Mouse (Mus musculus) erythroblast, embryonic 14.5 days (primary cell): ENCODE data around the gene Oosp2. TPM values are rescaled to one million over a fixed set of nuclear protein-coding genes. Genes with fewer than 3 reads are reported as not detected.

Experiments
- H3K27me3 ChIP-seq: 2 replicates; pipeline ENCODE4 v1.6.1; 2012; ENCODE audit warnings: inconsistent platforms; ENCODE audit not compliant: control insufficient read depth
- H3K36me3 ChIP-seq: 2 replicates; pipeline ENCODE4 v1.6.1; 2012; ENCODE audit warnings: mild to moderate bottlenecking, inconsistent platforms; ENCODE audit not compliant: control insufficient read depth
- H3K4me1 ChIP-seq: 2 replicates; pipeline ENCODE4 v1.6.1; 2012; ENCODE audit warnings: inconsistent platforms; ENCODE audit not compliant: control insufficient read depth
- H3K4me3 ChIP-seq: replicated peaks from 2 replicates; pipeline ENCODE3; 2012; ENCODE audit warnings: moderate library complexity, mild to moderate bottlenecking, inconsistent platforms
- H3K9me3 ChIP-seq: 2 replicates; pipeline ENCODE4 v1.6.1; 2012; ENCODE audit warnings: low read length, inconsistent platforms, mixed read lengths; ENCODE audit not compliant: control insufficient read depth
- GATA1 ChIP-seq: IDR thresholded peaks from 2 replicates; pipeline ENCODE4 v1.6.1; 2012; ENCODE audit warnings: low read length, inconsistent platforms, mixed read lengths
- TAL1 ChIP-seq: IDR thresholded peaks from 3 replicates; pipeline ENCODE4 v1.6.1; 2012; ENCODE audit warnings: low read length, inconsistent platforms, mixed read lengths
- polyA plus RNA-seq: library from polyadenylated mRNA; stranded (reverse); fragments of >175 nt; gene quantifications from 2 replicates; pipeline ENCODE4 v1.2.3, GENCODE M21; 2012

The Oosp2 gene
- polyA plus RNA-seq, 1 experiment: not detected

GRCm38 (mm10) chr19:11639038-11639437, 21.3 kb downstream of the Oosp2 start:
- TF ChIP-seq GATA1: no peak
- TF ChIP-seq TAL1: no peak
- Histone ChIP-seq H3K27me3 (no peaks in the 10 kb centered on the region), H3K9me3 (no peaks in the 10 kb centered on the region), H3K4me3 (no peak overlapping the region), H3K4me1 (no peaks in the 10 kb centered on the region), H3K36me3 (no peaks in the 10 kb centered on the region)

- Histone ChIP-seq H3K27me3 (no peaks in the 10 kb centered on the region), H3K36me3 (no peaks in the 10 kb centered on the region), H3K4me3 (no peak overlapping the region), H3K4me1 (no peaks in the 10 kb centered on the region), H3K9me3 (no peaks in the 10 kb centered on the region)
- TF ChIP-seq GATA1: no peak
- no peak for TF ChIP-seq TAL1
These were observed 24.8 kb downstream of the Oosp2 start for GRCm38 (mm10) chr19:11635572-11635971.

- H3K4me3 ChIP-seq: no peak overlapping the region
- TF ChIP-seq TAL1 (no peak), GATA1 (no peak)
These were observed 26.0 kb downstream of the Oosp2 start for GRCm38 (mm10) chr19:11634330-11634729.

GRCm38 (mm10) chr19:11633732-11634131, 26.6 kb downstream of the Oosp2 start:
- H3K4me1 ChIP-seq: no peaks in the 10 kb centered on the region
- no peaks in the 10 kb centered on the region for H3K9me3 ChIP-seq
- TF ChIP-seq TAL1: no peak
- no peak for TF ChIP-seq GATA1
- no peaks in the 10 kb centered on the region for H3K27me3 ChIP-seq
- no peaks in the 10 kb centered on the region for H3K36me3 ChIP-seq
- no peak overlapping the region for H3K4me3 ChIP-seq

More at GRCm38 (mm10) chr19:11634330-11634729, 26.0 kb downstream of the Oosp2 start:
- Histone ChIP-seq H3K36me3 (no peaks in the 10 kb centered on the region), H3K4me1 (no peaks in the 10 kb centered on the region), H3K27me3 (no peaks in the 10 kb centered on the region), H3K9me3 (no peaks in the 10 kb centered on the region)

DNA sequence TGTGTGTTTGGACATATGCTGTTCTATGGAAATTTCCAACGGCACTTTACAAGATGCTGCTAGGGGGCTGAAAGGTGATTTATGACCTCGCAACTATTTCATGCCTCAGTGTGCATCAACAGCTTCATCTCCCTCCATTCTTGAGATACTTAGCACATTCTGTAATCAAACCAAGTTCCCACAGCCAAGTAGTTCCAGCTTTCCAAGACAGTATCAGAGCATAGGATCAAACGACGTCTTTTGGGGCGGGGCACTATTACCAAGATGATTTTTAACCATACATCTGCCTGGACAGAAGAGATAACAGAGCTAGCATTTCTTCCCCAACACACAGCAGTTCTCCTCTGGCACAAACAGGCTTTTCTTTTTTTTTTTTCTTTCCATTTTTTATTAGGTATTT, 35.1 kb downstream of the Oosp2 start:
- H3K27me3 ChIP-seq: no peaks in the 10 kb centered on the region
- TF ChIP-seq TAL1: no peak
- TF ChIP-seq GATA1: no peak
- H3K9me3 ChIP-seq: no peaks in the 10 kb centered on the region
- peaks cover 13% of the 10 kb centered on the region for H3K4me1 ChIP-seq
- H3K36me3 ChIP-seq: no peaks in the 10 kb centered on the region
- no peak overlapping the region for H3K4me3 ChIP-seq

GRCm38 (mm10) chr19:11624800-11625199, 35.6 kb downstream of the Oosp2 start:
- no peaks in the 10 kb centered on the region for H3K36me3 ChIP-seq

GRCm38 (mm10) chr19:11623551-11623950, 36.8 kb downstream of the Oosp2 start, which contains the start of gene Ms4a2:
Gene Ms4a2, minus strand, starts transcription at chr19:11623719.
- H3K36me3 ChIP-seq: no peaks in the 10 kb centered on the region
- H3K4me3 ChIP-seq: no peak within 1 kb of the TSS
- peaks cover 17% of the 10 kb centered on the region for H3K4me1 ChIP-seq
- no peaks in the 10 kb centered on the region for H3K9me3 ChIP-seq
- H3K27me3 ChIP-seq: no peaks in the 10 kb centered on the region
- TF ChIP-seq GATA1 (no peak), TAL1 (no peak)

More at GRCm38 (mm10) chr19:11624800-11625199, 35.6 kb downstream of the Oosp2 start:
- Histone ChIP-seq H3K27me3 (no peaks in the 10 kb centered on the region), H3K4me1 (peaks cover 13% of the 10 kb centered on the region), H3K9me3 (no peaks in the 10 kb centered on the region), H3K4me3 (no peak overlapping the region)
- TF ChIP-seq TAL1: no peak
- no peak for TF ChIP-seq GATA1

DNA sequence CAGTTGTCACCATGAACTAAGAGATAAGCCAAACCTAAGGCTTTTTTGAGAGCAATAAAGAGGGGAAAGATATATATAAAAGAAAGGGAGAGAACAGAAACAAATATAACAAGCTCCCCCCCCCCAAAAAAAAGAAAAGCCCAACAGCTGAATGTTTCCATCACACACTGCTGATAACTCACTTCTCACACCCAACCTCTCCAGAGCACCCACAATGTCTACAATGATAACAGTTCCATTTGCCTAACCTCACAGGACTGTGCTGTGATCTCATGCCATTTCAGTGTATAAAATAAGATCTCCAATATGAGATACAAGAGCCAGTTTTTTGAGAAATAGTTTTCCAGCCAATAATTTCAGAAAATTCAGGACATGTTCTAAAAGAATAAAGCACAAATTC, 42.4 kb downstream of the Oosp2 start:
- peaks cover 20% of the 10 kb centered on the region for H3K4me1 ChIP-seq
- TF ChIP-seq GATA1 (no peak), TAL1 (no peak)
- no peaks in the 10 kb centered on the region for H3K36me3 ChIP-seq
- no peaks in the 10 kb centered on the region for H3K9me3 ChIP-seq
- no peak overlapping the region for H3K4me3 ChIP-seq
- no peaks in the 10 kb centered on the region for H3K27me3 ChIP-seq

DNA sequence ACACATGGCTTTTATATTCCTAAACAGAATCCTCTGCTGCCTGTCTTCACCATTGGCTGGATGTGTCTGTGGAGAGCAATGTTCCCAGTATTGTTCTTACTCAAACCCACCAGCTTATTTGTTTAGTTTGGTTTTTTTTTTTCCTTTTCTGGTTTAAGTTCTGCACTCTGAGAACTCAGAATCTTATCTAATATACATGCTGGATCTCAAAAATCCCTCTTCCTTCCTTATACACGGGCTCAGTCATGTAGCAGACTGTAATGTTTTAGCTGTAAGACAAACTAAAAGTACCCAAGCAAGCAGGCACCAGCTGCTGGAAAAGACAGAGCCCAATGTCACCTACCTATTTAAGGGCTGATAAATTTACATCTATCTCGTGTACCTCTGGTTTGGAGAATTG, 45.6 kb downstream of the Oosp2 start:
- peaks cover 30% of the 10 kb centered on the region for H3K4me1 ChIP-seq

More for the DNA sequence above, 45.6 kb downstream of the Oosp2 start:
- TF ChIP-seq TAL1 (no peak), GATA1 (no peak)
- no peak overlapping the region for H3K4me3 ChIP-seq
- no peaks in the 10 kb centered on the region for H3K9me3 ChIP-seq
- no peaks in the 10 kb centered on the region for H3K36me3 ChIP-seq
- no peaks in the 10 kb centered on the region for H3K27me3 ChIP-seq
